Mouse (Mus musculus) kidney, embryonic 14.5 days (tissue): ENCODE data around the gene Krtap16-1. TPM values are rescaled to one million over a fixed set of nuclear protein-coding genes. Genes with fewer than 3 reads are reported as not detected.

Experiments
- ATAC-seq: fragments of 200-750 bp; cut with Nextera tagmentation; 2 replicates; pipeline ENCODE4 v1.8.0; 2017; ENCODE audit warnings: moderate number of reproducible peaks, mild to moderate bottlenecking, moderate TSS enrichment, moderate library complexity; ENCODE audit not compliant: low FRiP score, low TSS enrichment
- H3K27ac ChIP-seq: fragments of 300-500 bp; sonication (generic); 2 replicates; pipeline ENCODE4 v1.5.1; 2014; ENCODE audit warnings: low read depth, mild to moderate bottlenecking, low read length, moderate library complexity, mixed read lengths
- H3K27me3 ChIP-seq: fragments of 300-500 bp; sonication (generic); 2 replicates; pipeline ENCODE4 v1.6.1; 2014; ENCODE audit warnings: mild to moderate bottlenecking, low read length; ENCODE audit not compliant: control insufficient read depth, insufficient read depth
- H3K36me3 ChIP-seq: fragments of 300-500 bp; sonication (generic); 2 replicates; pipeline ENCODE4 v1.6.1; 2014; ENCODE audit warnings: low read length, mixed read lengths; ENCODE audit not compliant: control insufficient read depth, insufficient read depth
- H3K4me1 ChIP-seq: fragments of 300-500 bp; sonication (generic); 2 replicates; pipeline ENCODE4 v1.6.1; 2014; ENCODE audit warnings: low read length, mixed read lengths; ENCODE audit not compliant: control insufficient read depth, insufficient read depth
- H3K4me2 ChIP-seq: fragments of 300-500 bp; sonication (generic); replicated peaks from 2 replicates; pipeline ENCODE4 v1.6.1; 2014; ENCODE audit warnings: low read depth, mild to moderate bottlenecking, low read length
- H3K4me3 ChIP-seq: fragments of 300-500 bp; sonication (generic); 2 replicates; pipeline ENCODE4 v1.5.1; 2014; ENCODE audit warnings: mild to moderate bottlenecking, low read length
- H3K9ac ChIP-seq: fragments of 300-500 bp; sonication (generic); 2 replicates; pipeline ENCODE4 v1.6.1; 2014; ENCODE audit warnings: low read depth, mild to moderate bottlenecking, low read length, moderate library complexity
- H3K9me3 ChIP-seq: fragments of 300-500 bp; sonication (generic); 2 replicates; pipeline ENCODE4 v1.6.1; 2016; ENCODE audit warnings: low read length; ENCODE audit not compliant: control insufficient read depth
- whole genome bisulfite sequencing: fragments of 180-500 bp; shearing (Covaris S2); extraction: QIAGEN DNeasy Blood & Tissue Kit; methylation state at CpG from one replicate; pipeline ENCODE4 v1.1.7; 2014; 5-methylcytosine and 5-hydroxymethylcytosine counted together
- polyA plus RNA-seq: library from polyadenylated mRNA; unstranded; fragments of >200 nt; fragmentation: Nextera tagmentation; extraction: Ambion mirVana; gene quantifications from 2 replicates; pipeline ENCODE4 v1.2.1, GENCODE M21; 2014

Krtap16-1 gene
- polyA plus RNA-seq, 1 experiment from 2014 or later, result not detected

- no peak for ATAC-seq
- no peaks in the 10 kb centered on the region for H3K36me3 ChIP-seq
- no peaks in the 10 kb centered on the region for H3K27me3 ChIP-seq
- H3K9ac ChIP-seq, result no peak overlapping the region
- WGBS, result 71% methylated on average over 8 of the region's 8 CpGs
- H3K27ac ChIP-seq, result no peak overlapping the region
- no peak overlapping the region for H3K4me2 ChIP-seq
- no peaks in the 10 kb centered on the region for H3K4me1 ChIP-seq
- no peak overlapping the region for H3K4me3 ChIP-seq
- H3K9me3 ChIP-seq, result no peaks in the 10 kb centered on the region
Measured at GRCm38 (mm10) chr11:100005905-100006304, 19.5 kb upstream of the Krtap16-1 start.

- no peak for ATAC-seq
Measured at GRCm38 (mm10) chr11:100004846-100005245, 18.4 kb upstream of the Krtap16-1 start.

GRCm38 (mm10) chr11:99999091-99999490 is 12.7 kb upstream of the Krtap16-1 start:
- Histone ChIP-seq H3K9ac (no peak overlapping the region), H3K9me3 (no peaks in the 10 kb centered on the region), H3K4me2 (no peak overlapping the region), H3K27ac (no peak overlapping the region), H3K4me1 (no peaks in the 10 kb centered on the region), H3K27me3 (no peaks in the 10 kb centered on the region; the same call in 1 of the 2 replicates), H3K36me3 (no peaks in the 10 kb centered on the region), H3K4me3 (no peak overlapping the region)
- 88% methylated on average over 7 of the region's 7 CpGs for WGBS
- ATAC-seq, result no peak

More at GRCm38 (mm10) chr11:100004846-100005245, 18.4 kb upstream of the Krtap16-1 start:
- no peak overlapping the region for H3K9ac ChIP-seq
- no peak overlapping the region for H3K4me3 ChIP-seq
- no peaks in the 10 kb centered on the region for H3K36me3 ChIP-seq
- 23% methylated on average over 6 of the region's 6 CpGs for WGBS
- H3K27ac ChIP-seq, result no peak overlapping the region
- no peaks in the 10 kb centered on the region for H3K4me1 ChIP-seq
- no peaks in the 10 kb centered on the region for H3K27me3 ChIP-seq
- H3K4me2 ChIP-seq, result no peak overlapping the region
- H3K9me3 ChIP-seq, result no peaks in the 10 kb centered on the region

GRCm38 (mm10) chr11:99994384-99994661 is 7.9 kb upstream of the Krtap16-1 start:
- Histone ChIP-seq H3K4me3 (no peak overlapping the region), H3K4me2 (no peak overlapping the region), H3K27ac (no peak overlapping the region), H3K9ac (no peak overlapping the region), H3K36me3 (no peaks in the 10 kb centered on the region), H3K9me3 (no peaks in the 10 kb centered on the region), H3K27me3 (no peaks in the 10 kb centered on the region; the same call in 1 of the 2 replicates), H3K4me1 (no peaks in the 10 kb centered on the region)
- 34% methylated on average over 4 of the region's 4 CpGs for WGBS
- no peak for ATAC-seq

- H3K4me3 ChIP-seq, result no peak within 1 kb of the TSS
- ATAC-seq, result 0 out of 2 replicates have a peak, but pooled peaks have one; percentile 16
Measured at GRCm38 (mm10) chr11:99993620-99994383, 7.4 kb upstream of the Krtap16-1 start, which contains the start of gene Krtap17-1. Gene Krtap17-1, minus strand, starts transcription at chr11:99993994.

GRCm38 (mm10) chr11:99990571-99990970 is 4.2 kb upstream of the Krtap16-1 start:
- Histone ChIP-seq H3K27me3 (no peaks in the 10 kb centered on the region; the same call in 1 of the 2 replicates), H3K4me2 (no peak overlapping the region), H3K4me1 (no peaks in the 10 kb centered on the region), H3K27ac (no peak overlapping the region), H3K9ac (no peak overlapping the region), H3K36me3 (no peaks in the 10 kb centered on the region), H3K4me3 (no peak overlapping the region), H3K9me3 (no peaks in the 10 kb centered on the region)
- 83% methylated on average over 3 of the region's 3 CpGs for WGBS
- no peak for ATAC-seq

More at GRCm38 (mm10) chr11:99993620-99994383, 7.4 kb upstream of the Krtap16-1 start, which contains the start of gene Krtap17-1:
- H3K27ac ChIP-seq, result no peak within 1 kb of the TSS
- H3K4me1 ChIP-seq, result no peaks in the 10 kb centered on the region
- H3K9ac ChIP-seq, result no peak within 1 kb of the TSS
- WGBS, result 10% methylated on average over 26 of the region's 26 CpGs
- peak within 1 kb of the TSS; percentile 29; the same call in 1 of the 2 replicates for H3K4me2 ChIP-seq
- no peaks in the 10 kb centered on the region for H3K36me3 ChIP-seq
- H3K27me3 ChIP-seq, result no peaks in the 10 kb centered on the region; the same call in 1 of the 2 replicates
- no peaks in the 10 kb centered on the region for H3K9me3 ChIP-seq

- H3K4me3 ChIP-seq, result no peak overlapping the region
- H3K4me2 ChIP-seq, result no peak overlapping the region
- no peak overlapping the region for H3K9ac ChIP-seq
- 83% methylated on average over 6 of the region's 6 CpGs for WGBS
- no peaks in the 10 kb centered on the region; the same call in none of the 2 replicates for H3K27me3 ChIP-seq
- no peak overlapping the region for H3K27ac ChIP-seq
- no peaks in the 10 kb centered on the region for H3K4me1 ChIP-seq
- no peaks in the 10 kb centered on the region for H3K36me3 ChIP-seq
- no peaks in the 10 kb centered on the region for H3K9me3 ChIP-seq
- no peak for ATAC-seq
Measured at GRCm38 (mm10) chr11:99989881-99990405, 3.5 kb upstream of the Krtap16-1 start.

GRCm38 (mm10) chr11:99988530-99988929 is 2.1 kb upstream of the Krtap16-1 start:
- no peak overlapping the region for H3K4me2 ChIP-seq
- H3K4me3 ChIP-seq, result no peak overlapping the region
- H3K36me3 ChIP-seq, result no peaks in the 10 kb centered on the region
- no peak overlapping the region for H3K27ac ChIP-seq
- H3K27me3 ChIP-seq, result no peaks in the 10 kb centered on the region; the same call in none of the 2 replicates
- no peaks in the 10 kb centered on the region for H3K9me3 ChIP-seq
- H3K9ac ChIP-seq, result no peak overlapping the region
- no peaks in the 10 kb centered on the region for H3K4me1 ChIP-seq
- no peak for ATAC-seq
- WGBS, result 93% methylated on average over 3 of the region's 3 CpGs
